Mouse (Mus musculus) cerebellum, adult 18-20 months (tissue): ENCODE measurements around the gene Pitx2.

Experiments used
- DNase-seq, 2 experiments: peaks; one replicate each; pipeline ENCODE4 v3.0.0; 2021

The Pitx2 gene

GRCm38 (mm10) chr3:129202871-129203740, 3.4 kb downstream of the Pitx2 start:
- no peak for DNase-seq

- DNase-seq: no peak
Measured at GRCm38 (mm10) chr3:129203761-129204440, 4.2 kb downstream of the Pitx2 start.

DNA sequence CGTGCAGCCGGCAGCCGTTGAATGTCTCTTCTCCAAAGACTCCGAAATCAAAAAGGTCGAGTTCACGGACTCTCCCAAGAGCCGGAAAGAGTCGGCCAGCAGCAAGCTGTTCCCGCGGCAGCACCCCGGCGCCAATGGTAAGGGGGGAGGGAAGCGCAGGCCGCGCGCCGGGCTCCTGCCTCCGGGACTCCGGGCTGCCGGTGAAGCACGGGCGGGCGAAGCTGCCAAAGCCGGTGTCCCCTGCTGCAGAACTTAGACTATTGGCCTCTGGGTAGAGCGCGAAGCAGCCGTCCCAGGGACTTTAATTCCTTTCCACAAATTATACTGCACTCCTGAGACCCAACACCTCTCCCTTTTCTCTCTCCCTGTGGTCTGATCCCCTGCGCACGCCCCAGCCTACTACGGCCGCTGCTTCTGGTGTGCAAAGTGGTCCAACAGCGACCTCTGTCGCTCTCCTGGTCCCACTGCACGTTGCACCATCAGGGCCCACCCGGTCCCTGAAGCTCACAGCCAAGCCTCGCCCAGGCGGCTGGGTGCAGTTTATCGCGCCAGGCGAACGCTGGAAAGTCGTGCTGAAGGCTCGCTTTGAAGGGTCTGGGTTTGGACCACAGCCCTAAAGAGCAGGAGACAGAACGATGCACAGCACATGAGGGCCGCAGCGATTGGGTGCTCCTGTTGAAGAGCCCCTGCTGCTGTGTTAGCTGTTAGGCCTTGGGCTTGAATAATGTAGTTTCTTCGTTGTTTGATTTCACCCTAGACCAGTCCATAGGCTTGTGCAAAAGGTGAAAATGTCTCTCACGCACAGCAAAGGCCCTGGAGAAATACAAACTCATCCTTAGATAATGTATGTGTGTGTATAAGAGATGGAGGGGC, 5.0 kb downstream of the Pitx2 start:
- DNase-seq: peak in 1 of 2 experiments; percentile 33

GRCm38 (mm10) chr3:129205481-129206175, 6.0 kb downstream of the Pitx2 start:
- DNase-seq: no peak

DNA sequence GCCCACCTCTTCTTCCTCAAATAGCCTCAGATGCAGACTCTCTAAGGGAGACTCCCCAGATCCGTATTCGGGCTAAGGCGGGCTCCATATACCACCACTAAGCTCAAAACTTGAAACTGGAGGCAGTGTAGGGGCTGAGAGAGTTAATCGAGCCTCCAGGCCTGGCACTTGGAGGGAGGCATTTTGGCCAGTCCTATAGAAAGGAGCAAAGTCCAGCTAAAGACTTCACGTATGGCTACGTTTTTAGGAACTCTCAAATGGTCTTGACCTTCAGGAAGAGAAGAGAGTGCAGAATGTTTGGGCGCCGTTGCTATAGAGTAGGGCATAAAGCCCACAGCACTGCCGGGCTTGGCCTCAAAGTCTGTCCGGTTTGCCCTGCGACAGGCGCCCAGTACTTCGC, 7.1 kb downstream of the Pitx2 start:
- DNase-seq: no peak

- no peak for DNase-seq
Measured at GRCm38 (mm10) chr3:129207231-129208030, 7.8 kb downstream of the Pitx2 start.

DNA sequence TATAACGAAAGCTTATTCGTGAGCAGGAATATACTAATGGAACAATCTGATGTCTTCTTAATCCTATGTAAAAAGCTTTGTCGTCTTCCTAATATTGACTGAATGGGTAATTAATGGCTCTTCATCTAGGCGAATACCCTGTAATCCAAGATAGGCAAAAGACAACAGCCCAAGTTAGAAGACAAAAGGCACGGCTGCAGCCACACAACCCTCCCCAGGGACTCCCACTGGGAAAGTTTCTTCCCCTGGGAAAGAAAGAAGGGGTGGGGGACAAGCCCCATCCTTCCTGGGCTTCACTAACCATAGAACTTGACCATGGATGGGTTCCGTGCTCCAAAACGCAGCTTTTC, 8.3 kb downstream of the Pitx2 start:
- no peak for DNase-seq

DNA sequence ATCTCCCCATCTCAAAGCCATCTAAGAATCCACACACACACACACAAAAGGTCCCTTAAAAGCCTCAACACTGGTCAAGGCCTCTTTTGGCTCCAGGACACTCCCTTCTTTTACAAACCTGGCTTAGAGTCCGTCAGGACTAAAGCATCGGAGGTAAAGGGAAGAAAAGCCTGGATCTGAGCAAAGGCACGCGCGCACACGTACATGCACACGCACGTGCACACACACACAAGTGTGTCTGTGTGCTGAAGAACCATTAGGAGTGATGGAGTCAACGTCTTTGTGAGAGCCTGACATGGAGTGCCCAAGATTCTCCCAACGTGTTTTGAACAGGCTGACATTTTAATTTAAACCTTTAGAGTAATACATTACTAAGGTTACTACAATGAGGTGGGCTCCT, 8.7 kb downstream of the Pitx2 start:
- DNase-seq: no peak

DNA sequence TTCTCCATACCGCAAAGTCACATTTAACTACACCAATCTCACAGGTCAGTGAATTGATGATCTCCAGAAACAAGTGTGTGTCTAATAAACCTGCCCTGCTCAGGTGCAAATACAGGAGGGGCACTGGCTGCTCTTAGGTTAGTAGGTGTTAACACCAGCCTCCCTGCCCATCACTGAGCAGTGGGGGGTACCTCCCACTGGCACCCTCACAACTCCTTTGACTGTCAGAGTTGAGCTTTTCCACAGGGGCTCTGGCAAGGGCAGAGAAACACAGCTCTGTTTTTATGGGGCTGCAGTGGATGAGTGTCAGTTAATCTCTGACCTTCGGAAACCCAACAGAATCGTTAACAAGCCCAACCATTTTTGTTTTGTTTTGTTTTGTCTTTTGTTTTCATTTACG, 9.6 kb downstream of the Pitx2 start:
- DNase-seq: no peak

GRCm38 (mm10) chr3:129209771-129210170, 10.1 kb downstream of the Pitx2 start:
- no peak for DNase-seq

DNA sequence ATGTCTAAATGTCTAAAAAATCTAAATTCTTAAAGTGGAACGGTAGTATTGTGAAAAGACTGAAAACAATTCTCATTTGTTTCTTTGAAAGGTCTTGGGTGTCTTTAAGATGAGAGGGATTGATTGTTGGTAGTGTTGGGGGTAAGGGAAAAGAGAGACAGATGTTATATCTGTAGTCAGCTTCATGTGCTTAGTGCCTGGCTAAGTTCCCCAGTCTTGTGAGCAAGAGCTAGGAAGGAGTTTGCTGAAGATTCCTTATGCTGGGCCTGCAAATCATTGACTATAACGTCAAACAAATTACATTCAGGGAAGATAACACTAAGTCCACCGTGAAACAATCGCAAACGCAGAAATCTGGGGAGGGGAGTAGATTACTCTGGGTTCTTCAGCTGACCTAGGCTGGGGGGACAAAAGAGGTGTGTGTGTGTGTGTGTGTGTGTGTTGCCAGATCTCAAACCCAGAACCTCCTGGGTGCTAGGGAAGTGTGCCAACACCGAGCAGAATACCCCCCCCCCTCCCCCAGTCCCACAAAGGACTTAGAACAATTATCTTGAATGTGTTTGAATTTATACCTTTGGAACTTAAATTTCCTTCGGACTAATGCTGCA, 12.5 kb downstream of the Pitx2 start:
- DNase-seq: no peak

- no peak for DNase-seq
Measured at GRCm38 (mm10) chr3:129212807-129213206, 13.1 kb downstream of the Pitx2 start.

- peak in 1 of 2 experiments; percentile 28 for DNase-seq
Measured at GRCm38 (mm10) chr3:129213633-129214145, 14.0 kb downstream of the Pitx2 start.

GRCm38 (mm10) chr3:129214146-129214665, 14.5 kb downstream of the Pitx2 start:
- DNase-seq: no peak

DNA sequence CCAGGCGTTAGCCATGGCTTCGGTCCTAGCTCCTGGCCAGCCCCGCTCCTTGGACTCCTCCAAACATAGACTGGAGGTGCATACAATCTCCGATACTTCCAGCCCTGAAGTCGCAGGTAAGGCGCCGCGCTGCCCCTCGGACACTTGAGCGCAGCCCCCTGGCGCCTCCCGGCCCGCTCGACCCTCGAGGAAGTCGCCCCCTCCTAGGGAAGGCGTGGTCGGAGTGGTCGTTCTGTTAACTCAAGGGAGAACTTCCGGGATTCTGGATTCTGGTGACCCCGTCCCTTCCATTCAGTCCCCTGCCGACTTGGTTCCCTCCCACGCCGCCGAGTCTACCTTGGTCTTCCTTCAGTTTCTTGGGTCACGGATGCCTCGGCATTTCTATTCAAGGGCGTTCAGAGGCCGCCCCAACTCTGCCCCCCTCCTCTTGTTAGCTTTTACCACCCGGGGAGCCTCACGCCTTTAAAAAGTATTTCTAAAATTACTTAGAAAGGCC, 15.0 kb downstream of the Pitx2 start:
- no peak for DNase-seq

GRCm38 (mm10) chr3:129215241-129215750, 15.6 kb downstream of the Pitx2 start:
- no peak for DNase-seq

- DNase-seq: no peak
Measured at GRCm38 (mm10) chr3:129215751-129216331, 16.2 kb downstream of the Pitx2 start.

GRCm38 (mm10) chr3:129216491-129216890, 16.8 kb downstream of the Pitx2 start:
- DNase-seq: no peak

DNA sequence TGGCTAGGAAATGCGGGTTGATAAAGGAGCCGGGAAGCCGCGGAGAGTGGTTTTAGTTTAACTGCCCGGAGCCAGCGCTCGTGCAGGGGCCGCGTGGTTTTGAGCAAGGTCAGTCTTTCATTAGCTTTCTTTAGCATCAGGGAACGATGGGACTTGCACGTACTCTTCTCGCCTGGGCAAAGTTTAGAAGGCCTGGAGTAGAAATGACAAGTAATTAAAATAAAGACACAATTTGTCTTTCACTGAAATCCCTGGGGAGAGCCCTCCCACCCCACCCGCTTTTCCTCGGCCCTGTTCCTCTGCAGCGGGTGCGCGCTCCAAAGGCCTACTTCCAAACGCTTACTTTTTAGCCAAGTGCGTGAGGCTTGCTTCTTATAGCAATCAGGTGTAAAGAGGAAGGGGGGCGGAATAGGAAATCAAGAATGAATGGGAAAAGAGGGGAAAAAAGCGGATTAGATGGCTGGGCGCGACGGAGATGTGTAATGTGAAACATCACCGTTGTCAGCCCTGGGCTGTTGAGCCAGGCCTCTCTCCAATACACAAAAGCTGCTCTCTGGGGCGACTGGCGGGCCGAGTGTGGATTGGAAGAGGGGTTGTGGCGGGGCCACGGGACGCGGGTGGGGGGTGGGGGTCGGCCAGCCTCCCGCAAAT, 17.4 kb downstream of the Pitx2 start:
- no peak for DNase-seq
